Mouse (Mus musculus) olfactory bulb, adult 2 months (tissue): Measurements from ENCODE around the gene Aanat.

ENCODE experiments used
- CTCF ChIP-seq: fragments of 200-500 bp; IDR thresholded peaks from 2 replicates; pipeline ENCODE4 v1.5.1; 2012; ENCODE audit warnings: low read depth, mild to moderate bottlenecking, low read length, moderate library complexity; ENCODE audit not compliant: insufficient read depth
- POLR2A ChIP-seq: fragments of 200-500 bp; IDR thresholded peaks from 2 replicates; pipeline ENCODE4 v1.6.1; 2012; ENCODE audit warnings: mild to moderate bottlenecking, low read depth, low read length, moderate library complexity; ENCODE audit not compliant: insufficient read depth

DNA sequence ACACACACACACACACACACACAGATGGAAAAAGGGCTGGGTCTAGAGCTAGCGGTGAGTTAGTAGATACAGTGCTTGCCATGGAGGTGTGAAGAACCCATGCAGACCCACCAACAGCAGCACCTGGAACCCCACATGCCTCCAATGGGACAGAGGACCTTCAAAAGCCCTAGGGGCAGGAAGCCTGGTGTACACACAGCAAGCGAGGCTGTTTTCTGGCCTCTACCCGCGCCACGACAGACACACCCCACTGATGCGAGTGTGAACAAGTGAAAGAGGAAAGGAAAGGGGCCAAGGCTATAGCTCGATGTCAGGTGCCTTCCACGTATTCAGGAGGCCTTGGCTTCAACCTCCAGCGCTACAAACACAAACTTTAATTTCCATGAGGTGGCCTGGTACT is 25.7 kb downstream of the Aanat start:
- TF ChIP-seq CTCF (no peak), POLR2A (no peak)
